Mouse (Mus musculus): Measurements from ENCODE around the gene Ggt6. TPM values are rescaled to one million over a fixed set of nuclear protein-coding genes. Genes with fewer than 3 reads are reported as not detected.
"Not testable (repeated sequence)": the region's sequence is repeated elsewhere in the genome, so short reads cannot be mapped to it uniquely, and the experiment has no call there.

The Ggt6 gene
- polyA plus RNA-seq, 1 experiment from 2014 or later = 0.94 TPM

DNA sequence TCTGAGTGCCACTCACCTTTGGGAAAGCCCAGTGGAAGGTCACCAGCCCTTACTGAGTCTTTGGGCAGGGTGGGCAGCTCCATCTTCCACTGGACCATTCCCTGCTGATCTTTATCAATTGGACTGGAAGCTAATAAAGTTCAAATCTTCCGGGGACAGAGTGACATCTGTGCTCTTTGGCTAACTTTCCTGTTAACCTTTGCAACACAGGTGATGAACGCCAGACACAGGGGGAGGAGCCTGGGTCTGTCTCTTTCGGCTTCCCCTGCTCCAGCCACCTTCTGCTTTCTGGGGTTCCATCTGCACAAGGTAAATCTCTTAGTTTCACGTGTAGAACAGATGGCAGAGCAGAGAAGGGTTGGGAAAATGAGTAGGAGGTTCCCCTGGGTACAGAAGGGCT lies 3.1 kb downstream of the Ggt6 start:
- Histone ChIP-seq H3K4me3 (ENCODE audit: low read depth, low read length) (no peak overlapping the region), H3K4me1 (ENCODE audit: insufficient read depth, low read depth, low read length) (peaks cover 16% of the 10 kb centered on the region; the same call in 1 of the 2 replicates), H3K36me3 (ENCODE audit: insufficient read depth, low read length) (peaks cover 10% of the 10 kb centered on the region), H3K4me2 (replicated peaks; ENCODE audit: low read depth, low read length) (no peak overlapping the region), H3K9me3 (ENCODE audit: low read length) (no peaks in the 10 kb centered on the region), H3K27me3 (replicated peaks; ENCODE audit: insufficient read depth, low read length) (no peaks in the 10 kb centered on the region), H3K27ac (ENCODE audit: low read length) (no peak overlapping the region), H3K9ac (replicated peaks; ENCODE audit: low read depth) (no peak overlapping the region)
- DNase-seq (ENCODE audit: low spot score) (no peak), ATAC-seq (no peak)
- no peak for TF ChIP-seq CTCF (IDR thresholded peaks at IDR 0.05)
- TF ChIP-seq EP300 (IDR thresholded peaks at IDR 0.05) = no peak
- WGBS = 66% methylated on average over 4 of the region's 4 CpGs

- not testable (repeated sequence) for DNase-seq (ENCODE audit: low spot score); H3K27me3 ChIP-seq (replicated peaks; ENCODE audit: insufficient read depth, low read length); H3K9me3 ChIP-seq (ENCODE audit: low read length)
- Histone ChIP-seq H3K4me3 (ENCODE audit: low read depth, low read length) (peak overlapping the region; percentile 64), H3K9ac (replicated peaks; ENCODE audit: low read depth) (peak overlapping the region; percentile 51; the same call in 1 of the 2 replicates), H3K36me3 (ENCODE audit: insufficient read depth, low read length) (peaks cover 32% of the 10 kb centered on the region), H3K4me2 (replicated peaks; ENCODE audit: low read depth, low read length) (peak overlapping the region; percentile 90), H3K4me1 (ENCODE audit: insufficient read depth, low read depth, low read length) (peaks cover 12% of the 10 kb centered on the region; the same call in 1 of the 2 replicates), H3K27ac (ENCODE audit: low read length) (peak overlapping the region; percentile 76)
- peak; percentile 3; the same call in 1 of the 2 replicates for ATAC-seq
- 41% methylated on average over 6 of the region's 6 CpGs for WGBS
Measured at GRCm38 (mm10) chr11:72440597-72440964, 5.3 kb downstream of the Ggt6 start.

DNA sequence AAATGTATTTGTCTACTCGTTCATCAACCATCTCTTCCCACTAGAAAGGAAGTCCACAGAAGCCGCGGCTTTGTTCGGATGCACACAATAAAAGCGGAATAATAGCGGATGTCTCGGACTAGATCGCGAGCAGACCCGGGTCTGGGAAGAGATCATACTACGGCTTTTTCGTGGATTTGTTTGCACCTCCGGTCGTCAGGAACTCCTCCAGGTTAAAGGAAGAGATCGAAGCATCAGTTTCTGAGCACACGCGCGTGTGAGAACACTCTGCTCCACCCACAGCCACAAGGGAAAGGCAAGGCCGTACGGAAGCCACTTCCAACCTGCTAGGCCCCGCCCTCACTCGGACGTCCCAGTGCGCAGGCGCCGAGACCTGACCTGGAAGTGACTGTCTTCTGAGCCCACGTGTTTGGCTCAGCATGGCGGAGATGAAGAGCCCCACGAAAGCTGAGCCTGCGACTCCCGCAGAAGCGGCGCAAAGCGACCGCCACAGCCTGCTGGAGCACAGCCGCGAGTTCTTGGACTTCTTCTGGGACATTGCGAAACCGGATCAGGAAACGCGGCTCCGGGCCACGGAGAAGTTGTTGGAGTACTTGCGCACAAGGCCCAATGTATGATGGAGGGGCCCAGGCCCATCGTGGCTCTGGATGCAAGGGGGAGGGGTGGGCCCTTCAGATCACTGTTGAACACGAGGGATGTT lies 5.8 kb downstream of the Ggt6 start, which contains the start of gene Mybbp1a:
TSS of gene Mybbp1a (plus strand) at position 391 of the 700 bp plus-strand sequence.
- WGBS = under 1% methylated on average over 46 of the region's 46 CpGs

DNA sequence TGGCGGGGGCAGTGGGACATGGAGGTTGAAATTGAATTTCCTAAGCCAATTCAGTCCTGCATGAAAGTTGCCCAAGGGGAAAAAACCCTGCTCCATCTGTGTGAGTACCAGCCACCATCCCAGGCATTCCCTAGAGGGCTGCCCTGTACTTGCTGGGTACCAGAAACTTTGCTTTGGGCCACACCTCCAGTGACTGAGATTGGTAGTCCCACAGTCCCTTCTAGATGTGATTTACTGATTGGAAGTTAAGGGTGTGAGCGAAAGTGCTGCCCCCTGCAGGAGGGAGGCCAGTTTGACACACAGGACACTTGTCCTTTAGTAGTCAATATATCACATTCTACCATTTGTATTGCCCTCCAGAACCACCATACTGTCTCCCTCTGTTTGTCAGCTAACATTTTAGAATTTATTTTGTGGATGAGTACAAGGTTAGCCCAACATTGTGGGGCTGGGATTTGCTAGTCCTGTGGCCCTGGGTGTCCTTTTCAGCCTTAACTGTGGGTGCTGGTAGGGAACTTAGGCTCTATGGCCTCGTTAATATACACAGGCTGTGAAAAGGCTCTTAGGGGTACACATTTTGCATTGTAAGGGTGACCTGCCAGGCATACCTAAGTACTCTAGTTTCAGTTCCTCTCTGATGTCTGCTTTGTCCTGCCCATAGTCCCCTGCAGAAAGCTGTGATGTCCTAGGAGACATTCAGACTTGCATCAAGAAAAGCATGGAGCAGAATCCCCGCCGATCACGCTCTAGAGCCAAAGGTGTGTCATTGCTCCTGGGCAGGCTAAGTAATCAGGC lies 11.2 kb downstream of the Ggt6 start:
- peak; percentile 13 for ATAC-seq
- 87% methylated on average over 6 of the region's 6 CpGs for WGBS
- peak; percentile 52 for DNase-seq (ENCODE audit: low spot score)

More for the DNA sequence above, 5.8 kb downstream of the Ggt6 start, which contains the start of gene Mybbp1a:
- DNase-seq (ENCODE audit: low spot score) (peak; percentile 97), ATAC-seq (peak; percentile 98)
- H3K4me1 ChIP-seq (ENCODE audit: insufficient read depth, low read depth, low read length) = peaks cover 10% of the 10 kb centered on the region; the same call in 1 of the 2 replicates
- peak within 1 kb of the TSS; percentile 51 for H3K9ac ChIP-seq (replicated peaks; ENCODE audit: low read depth)
- TF ChIP-seq CTCF (IDR thresholded peaks at IDR 0.05) (no peak), EP300 (IDR thresholded peaks at IDR 0.05) (no peak)
- no peaks in the 10 kb centered on the region for H3K27me3 ChIP-seq (replicated peaks; ENCODE audit: insufficient read depth, low read length)
- H3K9me3 ChIP-seq (ENCODE audit: low read length) = no peaks in the 10 kb centered on the region
- H3K36me3 ChIP-seq (ENCODE audit: insufficient read depth, low read length) = peaks cover 37% of the 10 kb centered on the region
- H3K4me2 ChIP-seq (replicated peaks; ENCODE audit: low read depth, low read length) = peak within 1 kb of the TSS; percentile 90
- H3K4me3 ChIP-seq (ENCODE audit: low read depth, low read length) = peak within 1 kb of the TSS; percentile 64
- peak within 1 kb of the TSS; percentile 76 for H3K27ac ChIP-seq (ENCODE audit: low read length)

DNA sequence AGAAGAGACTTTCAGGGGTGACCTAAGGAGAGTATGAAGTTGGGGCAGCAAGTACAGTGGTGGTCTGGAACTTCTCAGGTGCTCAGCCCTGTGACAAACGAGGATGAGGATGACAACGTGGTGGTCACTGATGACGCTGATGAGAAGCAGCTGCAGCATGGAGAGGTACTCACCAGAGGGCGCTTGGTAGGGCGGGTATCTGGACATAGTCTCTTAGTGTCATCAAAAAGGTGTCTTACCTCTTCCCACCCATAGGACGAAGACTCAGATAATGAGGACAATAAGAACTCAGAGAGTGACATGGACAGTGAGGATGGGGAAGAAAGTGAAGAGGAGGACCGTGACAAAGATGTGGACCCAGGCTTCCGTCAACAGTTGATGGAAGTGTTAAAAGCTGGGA lies 12.1 kb downstream of the Ggt6 start:
- H3K4me1 ChIP-seq (ENCODE audit: insufficient read depth, low read depth, low read length) = no peaks in the 10 kb centered on the region
- no peak overlapping the region for H3K27ac ChIP-seq (ENCODE audit: low read length)
- H3K9me3 ChIP-seq (ENCODE audit: low read length) = no peaks in the 10 kb centered on the region
- H3K4me2 ChIP-seq (replicated peaks; ENCODE audit: low read depth, low read length) = no peak overlapping the region
- peaks cover 69% of the 10 kb centered on the region for H3K36me3 ChIP-seq (ENCODE audit: insufficient read depth, low read length)
- no peaks in the 10 kb centered on the region for H3K27me3 ChIP-seq (replicated peaks; ENCODE audit: insufficient read depth, low read length)
- H3K9ac ChIP-seq (replicated peaks; ENCODE audit: low read depth) = no peak overlapping the region
- DNase-seq (ENCODE audit: low spot score) (no peak), ATAC-seq (no peak; the same call in 1 of the 2 replicates)
- H3K4me3 ChIP-seq (ENCODE audit: low read depth, low read length) = no peak overlapping the region
- TF ChIP-seq CTCF (IDR thresholded peaks at IDR 0.05) = peak; percentile 54
- no peak for TF ChIP-seq EP300 (IDR thresholded peaks at IDR 0.05)
- WGBS = 76% methylated on average over 8 of the region's 8 CpGs

More for the DNA sequence above, 11.2 kb downstream of the Ggt6 start:
- no peak overlapping the region for H3K27ac ChIP-seq (ENCODE audit: low read length)
- H3K36me3 ChIP-seq (ENCODE audit: insufficient read depth, low read length) = peaks cover 69% of the 10 kb centered on the region
- peaks cover 6% of the 10 kb centered on the region; the same call in 1 of the 2 replicates for H3K4me1 ChIP-seq (ENCODE audit: insufficient read depth, low read depth, low read length)
- TF ChIP-seq EP300 (IDR thresholded peaks at IDR 0.05) (no peak), CTCF (IDR thresholded peaks at IDR 0.05) (peak; percentile 77)
- no peaks in the 10 kb centered on the region for H3K9me3 ChIP-seq (ENCODE audit: low read length)
- H3K4me2 ChIP-seq (replicated peaks; ENCODE audit: low read depth, low read length) = no peak overlapping the region
- H3K4me3 ChIP-seq (ENCODE audit: low read depth, low read length) = no peak overlapping the region
- H3K9ac ChIP-seq (replicated peaks; ENCODE audit: low read depth) = no peak overlapping the region
- no peaks in the 10 kb centered on the region for H3K27me3 ChIP-seq (replicated peaks; ENCODE audit: insufficient read depth, low read length)

DNA sequence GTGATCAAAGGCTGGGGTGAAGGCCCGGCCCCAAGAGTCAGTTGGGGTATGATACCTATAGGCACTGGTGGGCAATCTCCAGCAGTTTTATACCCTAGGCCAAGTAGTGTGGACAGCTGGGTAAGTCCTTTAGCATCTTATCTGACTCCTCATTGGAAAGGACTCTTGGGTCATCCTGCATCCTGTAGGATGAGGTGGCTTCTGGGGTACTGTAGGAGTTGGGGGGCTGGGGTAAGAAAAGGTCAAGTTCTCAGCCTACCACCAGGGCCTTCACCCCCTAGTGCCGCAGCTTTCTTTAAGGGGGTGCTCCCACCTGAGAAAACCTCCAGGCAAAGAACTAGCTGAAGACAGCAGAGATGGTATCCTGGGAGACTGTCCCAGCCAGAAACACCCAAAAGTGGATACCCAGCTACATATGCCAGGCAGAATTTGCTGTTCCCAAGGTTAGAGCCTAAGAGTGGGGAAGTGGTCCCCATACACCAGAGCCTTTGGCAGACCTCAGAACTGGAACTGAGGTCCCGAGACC lies 16.9 kb downstream of the Ggt6 start:
- DNase-seq (ENCODE audit: low spot score) (no peak), ATAC-seq (no peak)
- no peaks in the 10 kb centered on the region for H3K27me3 ChIP-seq (replicated peaks; ENCODE audit: insufficient read depth, low read length)
- no peak overlapping the region for H3K9ac ChIP-seq (replicated peaks; ENCODE audit: low read depth)
- no peak for TF ChIP-seq CTCF (IDR thresholded peaks at IDR 0.05)
- TF ChIP-seq EP300 (IDR thresholded peaks at IDR 0.05) = no peak
- no peaks in the 10 kb centered on the region for H3K4me1 ChIP-seq (ENCODE audit: insufficient read depth, low read depth, low read length)
- peaks cover 39% of the 10 kb centered on the region for H3K36me3 ChIP-seq (ENCODE audit: insufficient read depth, low read length)
- H3K4me2 ChIP-seq (replicated peaks; ENCODE audit: low read depth, low read length) = no peak overlapping the region
- H3K9me3 ChIP-seq (ENCODE audit: low read length) = no peaks in the 10 kb centered on the region
- no peak overlapping the region for H3K4me3 ChIP-seq (ENCODE audit: low read depth, low read length)
- WGBS = 92% methylated on average over 3 of the region's 3 CpGs
- H3K27ac ChIP-seq (ENCODE audit: low read length) = no peak overlapping the region
